11 mouse cellular contexts compared by ENCODE assay signal in genomic region chr11:53874706-53875105, GRCm38 (mm10). TPM values are rescaled to one million over a fixed set of nuclear protein-coding genes. Genes with fewer than 3 reads are reported as not detected.
DNase-seq lines count a peak whose midpoint lies in the region; ATAC-seq and TF ChIP-seq lines count a peak whose summit lies in the region.
"Had no signal": no experiment of that assay in that cellular context is flagged by ENCODE, and none has a peak within 500 bp of the region (broad histone marks: within the 10 kb centered on the region; RNA-seq: fewer than 3 reads in every experiment).

No protein-coding gene starts in this region.

- no peak for ATAC-seq in midbrain, postnatal 0 days (ENCODE audit: low FRiP score)
- ATAC-seq in midbrain, embryonic 13.5 days: no peak
- peak; percentile 74; the same call in 1 of the 2 replicates for ATAC-seq in intestine, embryonic 16.5 days
- ATAC-seq in midbrain, embryonic 14.5 days (ENCODE audit: low FRiP score, low TSS enrichment): no peak

- no peaks in the 10 kb centered on the region for H3K79me2 ChIP-seq in heart, adult 2 months (replicated peaks; ENCODE audit: control insufficient read depth, insufficient read depth, low read length)

- H3K9ac ChIP-seq in heart, adult 2 months (ENCODE audit: low read depth, low read length): no peak overlapping the region
- no peak overlapping the region for H3K9ac ChIP-seq in midbrain, postnatal 0 days (replicated peaks; ENCODE audit: low read length, poor library complexity, severe bottlenecking)
- H3K9ac ChIP-seq in midbrain, embryonic 13.5 days (replicated peaks): no peak overlapping the region
- H3K9ac ChIP-seq in intestine, embryonic 16.5 days (ENCODE audit: low read depth, low read length): no peak overlapping the region
- no peak overlapping the region for H3K9ac ChIP-seq in midbrain, embryonic 14.5 days (replicated peaks; ENCODE audit: low read length)
- H3K9ac ChIP-seq: forebrain, embryonic 12.5 days; heart, embryonic 15.5 days had no signal

- peak; percentile 75 for TF ChIP-seq CTCF in heart, adult 2 months (IDR thresholded peaks at IDR 0.05)
- peak; percentile 33 for TF ChIP-seq CTCF in midbrain, postnatal 0 days (IDR thresholded peaks at IDR 0.05)

- DNase-seq in heart, adult 2 months: peak in 1 of 2 experiments; percentile 10
- DNase-seq in heart, postnatal 25 days (ENCODE audit: low spot score): no peak
- no peak for DNase-seq in midbrain, postnatal 0 days (ENCODE audit: low spot score)
- DNase-seq in spleen, adult 12 weeks (ENCODE audit: low spot score): no peak
- DNase-seq in midbrain, embryonic 14.5 days: no peak
- DNase-seq in adrenal gland, adult 18-20 months (ENCODE audit: low spot score in 2 of 2): no peak

- intact Hi-C loops in heart, adult 2 months (cut with DNase I): no loop called here
- intact Hi-C loops in heart, postnatal 25 days (cut with DNase I): loop anchor here (5.0 kb wide), 1 partner anchor 137 kb away; no protein-coding TSS in a partner anchor

- H3K4me2 ChIP-seq in midbrain, postnatal 0 days (ENCODE audit: low read depth, low read length, poor library complexity, severe bottlenecking): no peak overlapping the region
- H3K4me2 ChIP-seq in midbrain, embryonic 13.5 days (replicated peaks): no peak overlapping the region
- H3K4me2 ChIP-seq in intestine, embryonic 16.5 days (ENCODE audit: low read depth, low read length): no peak overlapping the region
- H3K4me2 ChIP-seq in midbrain, embryonic 14.5 days (ENCODE audit: low read length): no peak overlapping the region
- H3K4me2 ChIP-seq: forebrain, embryonic 12.5 days; heart, embryonic 15.5 days had no signal

- H3K4me3 ChIP-seq in heart, adult 2 months: no peak overlapping the region
- H3K4me3 ChIP-seq in midbrain, postnatal 0 days (ENCODE audit: low read depth, low read length): no peak overlapping the region
- H3K4me3 ChIP-seq in midbrain, embryonic 13.5 days (replicated peaks): no peak overlapping the region
- H3K4me3 ChIP-seq in intestine, embryonic 16.5 days (ENCODE audit: low read length): no peak overlapping the region
- no peak overlapping the region for H3K4me3 ChIP-seq in midbrain, embryonic 14.5 days (replicated peaks; ENCODE audit: low read depth, low read length)
- H3K4me3 ChIP-seq: forebrain, embryonic 12.5 days; heart, embryonic 15.5 days; megakaryocyte, embryonic 14.5 days had no signal

- H3K4me1 ChIP-seq in heart, adult 2 months (ENCODE audit: control insufficient read depth, insufficient read depth, low read length): peaks cover 3% of the 10 kb centered on the region
- H3K4me1 ChIP-seq in midbrain, postnatal 0 days (ENCODE audit: insufficient read depth, low read length): no peaks in the 10 kb centered on the region
- H3K4me1 ChIP-seq in midbrain, embryonic 13.5 days (replicated peaks): no peaks in the 10 kb centered on the region
- H3K4me1 ChIP-seq in intestine, embryonic 16.5 days (ENCODE audit: control insufficient read depth, insufficient read depth, low read length): no peaks in the 10 kb centered on the region
- H3K4me1 ChIP-seq in midbrain, embryonic 14.5 days (ENCODE audit: control insufficient read depth, insufficient read depth, low read length): no peaks in the 10 kb centered on the region
- H3K4me1 ChIP-seq: forebrain, embryonic 12.5 days; heart, embryonic 15.5 days had no signal

- H3K27ac ChIP-seq in heart, adult 2 months: no peak overlapping the region
- H3K27ac ChIP-seq in midbrain, postnatal 0 days (ENCODE audit: low read depth, low read length): no peak overlapping the region
- no peak overlapping the region for H3K27ac ChIP-seq in midbrain, embryonic 13.5 days
- H3K27ac ChIP-seq in intestine, embryonic 16.5 days (ENCODE audit: low read length): no peak overlapping the region
- no peak overlapping the region for H3K27ac ChIP-seq in midbrain, embryonic 14.5 days (replicated peaks; ENCODE audit: low read depth, low read length)
- H3K27ac ChIP-seq: forebrain, embryonic 12.5 days; heart, embryonic 15.5 days had no signal

- no peak for TF ChIP-seq EP300 in heart, adult 2 months (IDR thresholded peaks at IDR 0.05; ENCODE audit: insufficient read depth, low read depth, low read length)

- 86% methylated on average over 4 of the region's 4 CpGs for WGBS in heart, adult 2 months
- 71% methylated on average over 4 of the region's 4 CpGs for WGBS in midbrain, postnatal 0 days
- 73% methylated on average over 4 of the region's 4 CpGs for WGBS in midbrain, embryonic 13.5 days
- 67% methylated on average over 4 of the region's 4 CpGs for WGBS in intestine, embryonic 16.5 days
- 84% methylated on average over 4 of the region's 4 CpGs for WGBS in midbrain, embryonic 14.5 days

- no peaks in the 10 kb centered on the region for H3K9me3 ChIP-seq in midbrain, postnatal 0 days (ENCODE audit: low read length)
- H3K9me3 ChIP-seq in midbrain, embryonic 13.5 days: no peaks in the 10 kb centered on the region
- H3K9me3 ChIP-seq in intestine, embryonic 16.5 days (ENCODE audit: control insufficient read depth, low read length): no peaks in the 10 kb centered on the region
- H3K9me3 ChIP-seq in midbrain, embryonic 14.5 days (ENCODE audit: control insufficient read depth, low read length): no peaks in the 10 kb centered on the region
- H3K9me3 ChIP-seq: forebrain, embryonic 12.5 days; heart, embryonic 15.5 days; megakaryocyte, embryonic 14.5 days had no signal

- H3K36me3 ChIP-seq in heart, adult 2 months (ENCODE audit: control insufficient read depth, insufficient read depth, low read length): peaks cover 5% of the 10 kb centered on the region
- peaks cover 21% of the 10 kb centered on the region for H3K36me3 ChIP-seq in midbrain, postnatal 0 days (ENCODE audit: insufficient read depth, low read length)
- H3K36me3 ChIP-seq in midbrain, embryonic 13.5 days: peaks cover 24% of the 10 kb centered on the region
- H3K36me3 ChIP-seq in intestine, embryonic 16.5 days (ENCODE audit: control insufficient read depth, insufficient read depth, low read length): 0 out of 2 replicates have a peak, but pooled peaks cover 2% of the 10 kb centered on the region
- peaks cover 16% of the 10 kb centered on the region for H3K36me3 ChIP-seq in midbrain, embryonic 14.5 days (ENCODE audit: control insufficient read depth, insufficient read depth, low read length)

- no peak for TF ChIP-seq POLR2A in heart, adult 2 months (IDR thresholded peaks at IDR 0.05; ENCODE audit: insufficient read depth, low read depth, low read length)

- no peaks in the 10 kb centered on the region for H3K27me3 ChIP-seq in heart, adult 2 months (ENCODE audit: control insufficient read depth, insufficient read depth, low read length)
- H3K27me3 ChIP-seq in midbrain, postnatal 0 days (ENCODE audit: insufficient read depth, low read length): no peaks in the 10 kb centered on the region
- no peaks in the 10 kb centered on the region for H3K27me3 ChIP-seq in midbrain, embryonic 13.5 days
- no peaks in the 10 kb centered on the region for H3K27me3 ChIP-seq in intestine, embryonic 16.5 days (replicated peaks; ENCODE audit: control insufficient read depth, insufficient read depth, low read length)
- H3K27me3 ChIP-seq in midbrain, embryonic 14.5 days (ENCODE audit: control insufficient read depth, insufficient read depth, low read length): no peaks in the 10 kb centered on the region
- H3K27me3 ChIP-seq: forebrain, embryonic 12.5 days; heart, embryonic 15.5 days; megakaryocyte, embryonic 14.5 days had no signal

RNA-seq across cellular contexts. Expression of gene Gm12216, which starts 15.7 kb away (rescaled TPM):
- total RNA-seq in heart, adult 2 months (2021): 1 to 10 TPM; 2.6 TPM
- polyA plus RNA-seq in heart, adult 2 months (2012; rRNA removed): 4.4 and 5.5 TPM in 2 replicates
- total RNA-seq in heart, postnatal 25 days (2021): 1 to 10 TPM; 1.3 to 1.7 TPM
- not detected in 2 replicates for total RNA-seq in midbrain, postnatal 0 days (2014; rRNA removed)
- 0.65 and 0.85 TPM in 2 replicates for polyA plus RNA-seq in midbrain, postnatal 0 days (2015; fragmentation: Nextera tagmentation; extraction: Ambion mirVana)
- polyA plus RNA-seq in midbrain, embryonic 13.5 days (2015; fragmentation: Nextera tagmentation; extraction: Ambion mirVana): 0.40 TPM in 1 of 2 replicates, not detected in the other
- polyA plus RNA-seq in intestine, embryonic 16.5 days (2015; fragmentation: Nextera tagmentation; extraction: Ambion mirVana): 1.7 and 2.4 TPM in 2 replicates
- 0.26 and 0.57 TPM in 2 replicates for polyA plus RNA-seq in midbrain, embryonic 14.5 days (2014; fragmentation: Nextera tagmentation; extraction: Ambion mirVana)
- 1 to 10 TPM; 5.2 to 6.1 TPM for total RNA-seq in adrenal gland, adult 18-20 months (2021)
- polyA plus RNA-seq: forebrain, embryonic 12.5 days had no signal

RNA-seq across cellular contexts. Expression of gene Slc22a5, which starts 16.8 kb away (rescaled TPM):
- 10 to 100 TPM; 20.9 to 23.7 TPM for total RNA-seq in heart, adult 2 months (2021)
- polyA plus RNA-seq in heart, adult 2 months (2012; rRNA removed): 21.6 and 31.4 TPM in 2 replicates
- 10 to 100 TPM; 21.9 to 25.9 TPM for total RNA-seq in heart, postnatal 25 days (2021)
- 13.2 and 13.6 TPM in 2 replicates for total RNA-seq in midbrain, postnatal 0 days (2014; rRNA removed)
- polyA plus RNA-seq in midbrain, postnatal 0 days (2015; fragmentation: Nextera tagmentation; extraction: Ambion mirVana): 12.8 and 13.0 TPM in 2 replicates
- polyA plus RNA-seq in midbrain, embryonic 13.5 days (2015; fragmentation: Nextera tagmentation; extraction: Ambion mirVana): 8.0 and 8.1 TPM in 2 replicates
- 13.7 and 18.1 TPM in 2 replicates for polyA plus RNA-seq in intestine, embryonic 16.5 days (2015; fragmentation: Nextera tagmentation; extraction: Ambion mirVana)
- 8.6 and 8.8 TPM in 2 replicates for polyA plus RNA-seq in midbrain, embryonic 14.5 days (2014; fragmentation: Nextera tagmentation; extraction: Ambion mirVana)
- total RNA-seq in adrenal gland, adult 18-20 months (2021): 10 to 100 TPM; 38.9 to 63.4 TPM
